Mouse (Mus musculus): ENCODE measurements around the gene Rps18. TPM values are rescaled to one million over a fixed set of nuclear protein-coding genes. Genes with fewer than 3 reads are reported as not detected.

Rps18 gene
- polyA plus RNA-seq, 1 experiment: 584 TPM

DNA sequence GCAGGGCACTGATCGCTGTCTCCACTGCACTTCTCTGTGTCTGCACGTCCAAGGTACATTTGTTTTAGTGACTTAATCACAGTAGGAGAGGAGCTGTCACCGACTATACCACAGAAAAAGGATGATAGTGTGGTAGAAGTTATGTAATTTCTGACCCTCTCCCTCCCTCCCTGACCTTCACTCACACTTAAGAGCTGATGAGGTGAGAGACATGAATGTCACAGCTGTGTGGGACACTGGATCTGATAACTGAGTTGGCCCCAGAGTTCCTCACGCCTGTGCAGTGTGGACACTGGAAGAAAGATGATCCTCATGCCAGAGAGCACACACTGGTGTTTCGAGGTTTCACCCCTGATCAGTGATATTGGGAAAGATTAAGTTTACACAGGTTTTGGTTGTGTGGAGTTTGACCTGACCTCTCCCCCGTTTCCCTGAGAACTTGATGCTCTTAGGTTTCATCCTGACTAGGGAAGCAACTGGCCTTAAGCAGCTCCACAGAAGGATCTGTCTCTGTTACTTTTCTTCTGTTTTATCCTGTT, 23.8 kb upstream of the Rps18 start:
- Histone ChIP-seq H3K4me1 (replicated peaks; ENCODE audit: control insufficient read depth, insufficient read depth, low read length) (peaks cover 28% of the 10 kb centered on the region), H3K27me3 (ENCODE audit: control insufficient read depth, insufficient read depth, low read length) (no peaks in the 10 kb centered on the region), H3K27ac (ENCODE audit: control insufficient read depth, insufficient read depth, low read length) (peak overlapping the region; percentile 69), H3K4me3 (ENCODE audit: control insufficient read depth, insufficient read depth, low read length) (no peak overlapping the region), H3K36me3 (ENCODE audit: control insufficient read depth, insufficient read depth, low read length) (no peaks in the 10 kb centered on the region)
- TF ChIP-seq POLR2A (IDR thresholded peaks at IDR 0.05; ENCODE audit: control insufficient read depth, extremely low read depth, insufficient read depth, low read length, poor library complexity) (no peak), CTCF (IDR thresholded peaks at IDR 0.05; ENCODE audit: borderline replicate concordance, control insufficient read depth, extremely low read depth, insufficient read depth, low read length, poor library complexity) (no peak)
- no peak for DNase-seq
- WGBS: 83% methylated on average over 6 of the region's 6 CpGs

DNA sequence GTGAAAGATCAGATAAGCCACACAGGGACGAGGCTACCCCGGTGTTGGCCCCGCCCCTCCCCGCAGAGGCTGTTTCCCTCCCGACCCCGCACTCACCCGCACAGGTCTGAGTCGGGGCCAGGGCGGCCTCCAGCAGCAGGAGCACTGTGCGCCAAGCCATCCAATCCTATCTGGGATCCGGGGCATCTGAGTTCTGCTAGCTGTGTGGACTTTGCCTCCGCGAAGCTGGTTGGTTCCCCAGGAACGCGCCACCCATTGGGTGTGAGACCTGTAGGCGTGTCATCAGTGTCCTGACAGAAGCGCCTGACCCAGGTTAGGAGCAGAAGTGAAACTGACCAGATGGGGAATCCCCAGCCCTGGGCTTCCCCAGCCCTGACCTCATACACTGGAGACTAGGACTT, 22.8 kb upstream of the Rps18 start:
- H3K27me3 ChIP-seq (ENCODE audit: control insufficient read depth, insufficient read depth, low read length): no peaks in the 10 kb centered on the region
- H3K36me3 ChIP-seq (ENCODE audit: control insufficient read depth, insufficient read depth, low read length): no peaks in the 10 kb centered on the region
- TF ChIP-seq CTCF (IDR thresholded peaks at IDR 0.05; ENCODE audit: borderline replicate concordance, control insufficient read depth, extremely low read depth, insufficient read depth, low read length, poor library complexity) (no peak), POLR2A (IDR thresholded peaks at IDR 0.05; ENCODE audit: control insufficient read depth, extremely low read depth, insufficient read depth, low read length, poor library complexity) (no peak)
- peak overlapping the region; percentile 69 for H3K27ac ChIP-seq (ENCODE audit: control insufficient read depth, insufficient read depth, low read length)
- 1% methylated on average over 17 of the region's 17 CpGs for WGBS
- peaks cover 28% of the 10 kb centered on the region for H3K4me1 ChIP-seq (replicated peaks; ENCODE audit: control insufficient read depth, insufficient read depth, low read length)
- DNase-seq: peak; percentile 51
- peak overlapping the region; percentile 58 for H3K4me3 ChIP-seq (ENCODE audit: control insufficient read depth, insufficient read depth, low read length)

DNA sequence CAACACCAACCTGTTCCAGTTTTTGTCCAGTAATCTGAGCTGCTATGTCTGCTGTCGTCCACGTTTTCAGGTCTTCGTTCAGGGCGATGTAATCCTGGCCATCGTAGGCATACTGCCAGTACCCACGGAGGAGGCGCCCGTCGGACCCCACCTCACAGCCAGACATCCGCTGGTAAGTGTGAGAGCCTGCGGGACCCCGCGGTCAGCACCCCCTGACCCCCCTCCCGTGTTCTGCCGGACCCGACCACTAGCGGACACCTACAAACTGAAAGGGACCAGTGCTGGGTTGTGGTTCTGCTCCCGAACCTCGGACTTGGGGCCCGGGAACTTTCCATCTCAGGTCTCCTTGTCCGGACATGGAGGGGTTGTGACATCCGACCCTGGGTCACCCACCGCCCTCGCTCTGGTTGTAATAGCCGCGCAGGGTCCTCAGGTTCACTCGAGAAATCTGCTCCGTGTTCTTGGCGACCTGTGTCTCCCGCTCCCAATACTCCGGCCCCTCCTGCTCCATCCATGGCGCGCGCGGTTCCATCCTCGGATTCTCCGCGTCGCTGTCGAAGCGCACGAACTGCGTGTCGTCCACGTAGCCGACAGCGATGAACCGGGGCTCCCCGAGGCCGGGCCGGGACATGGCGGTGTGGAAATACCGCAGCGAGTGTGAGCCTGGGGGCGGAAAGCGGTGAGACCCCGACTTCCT, 22.2 kb upstream of the Rps18 start:
- H3K36me3 ChIP-seq (ENCODE audit: control insufficient read depth, insufficient read depth, low read length): no peaks in the 10 kb centered on the region
- H3K4me3 ChIP-seq (ENCODE audit: control insufficient read depth, insufficient read depth, low read length): peak overlapping the region; percentile 58
- no peak for DNase-seq
- WGBS: 10% methylated on average over 57 of the region's 57 CpGs
- H3K27me3 ChIP-seq (ENCODE audit: control insufficient read depth, insufficient read depth, low read length): no peaks in the 10 kb centered on the region
- TF ChIP-seq POLR2A (IDR thresholded peaks at IDR 0.05; ENCODE audit: control insufficient read depth, extremely low read depth, insufficient read depth, low read length, poor library complexity): no peak
- 0 out of 2 replicates have a peak, but pooled peaks have one; percentile 11 for TF ChIP-seq CTCF (IDR thresholded peaks at IDR 0.05; ENCODE audit: borderline replicate concordance, control insufficient read depth, extremely low read depth, insufficient read depth, low read length, poor library complexity)
- H3K27ac ChIP-seq (ENCODE audit: control insufficient read depth, insufficient read depth, low read length): no peak overlapping the region
- peaks cover 28% of the 10 kb centered on the region for H3K4me1 ChIP-seq (replicated peaks; ENCODE audit: control insufficient read depth, insufficient read depth, low read length)

DNA sequence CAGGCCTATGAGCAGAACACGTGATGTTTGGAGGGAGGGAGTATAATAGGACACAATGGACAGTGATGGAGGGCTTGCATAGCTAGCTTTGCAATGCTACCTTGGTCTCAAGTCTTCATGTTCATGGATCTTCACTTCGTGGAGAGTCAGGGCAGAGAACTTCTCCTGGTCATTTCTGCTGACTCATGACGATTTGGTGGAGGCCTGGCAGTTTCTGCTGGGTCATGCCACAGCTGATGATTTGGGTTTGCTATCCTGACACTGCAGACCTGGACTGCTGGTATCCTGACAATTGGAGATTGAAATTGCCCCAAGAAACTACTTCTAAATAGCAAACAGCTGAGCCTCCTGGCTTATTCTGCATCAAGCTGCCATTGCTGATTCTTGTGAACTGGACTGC, 17.8 kb upstream of the Rps18 start:
- WGBS: 78% methylated on average over 3 of the region's 3 CpGs
- no peak for DNase-seq
- Histone ChIP-seq H3K36me3 (ENCODE audit: control insufficient read depth, insufficient read depth, low read length) (no peaks in the 10 kb centered on the region), H3K27ac (ENCODE audit: control insufficient read depth, insufficient read depth, low read length) (no peak overlapping the region), H3K27me3 (ENCODE audit: control insufficient read depth, insufficient read depth, low read length) (no peaks in the 10 kb centered on the region), H3K4me3 (ENCODE audit: control insufficient read depth, insufficient read depth, low read length) (no peak overlapping the region), H3K4me1 (replicated peaks; ENCODE audit: control insufficient read depth, insufficient read depth, low read length) (peaks cover 8% of the 10 kb centered on the region)
- TF ChIP-seq CTCF (IDR thresholded peaks at IDR 0.05; ENCODE audit: borderline replicate concordance, control insufficient read depth, extremely low read depth, insufficient read depth, low read length, poor library complexity) (no peak), POLR2A (IDR thresholded peaks at IDR 0.05; ENCODE audit: control insufficient read depth, extremely low read depth, insufficient read depth, low read length, poor library complexity) (no peak)

DNA sequence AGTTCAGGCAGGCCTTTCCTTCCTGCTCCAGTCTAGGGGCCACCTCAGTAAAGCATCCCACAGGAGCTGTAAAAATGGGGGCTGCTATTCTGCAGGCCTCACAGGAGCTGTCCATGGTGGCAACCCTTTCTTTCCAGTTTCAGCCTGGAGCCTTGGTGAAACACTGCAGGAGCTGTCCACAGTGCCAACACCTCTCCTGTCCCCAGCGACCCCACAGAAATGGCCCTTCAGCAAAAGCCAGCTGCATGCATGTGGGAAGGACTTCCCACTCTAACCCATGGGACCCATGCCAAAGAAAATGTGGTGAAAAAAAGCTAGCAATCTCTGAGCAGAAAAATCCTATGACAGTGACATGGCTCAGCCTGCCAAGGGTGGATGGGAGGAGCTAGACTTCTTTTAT, 16.9 kb upstream of the Rps18 start:
- H3K4me1 ChIP-seq (replicated peaks; ENCODE audit: control insufficient read depth, insufficient read depth, low read length): peaks cover 2% of the 10 kb centered on the region
- WGBS: 41% methylated on average over 1 of the region's 1 CpGs

DNA sequence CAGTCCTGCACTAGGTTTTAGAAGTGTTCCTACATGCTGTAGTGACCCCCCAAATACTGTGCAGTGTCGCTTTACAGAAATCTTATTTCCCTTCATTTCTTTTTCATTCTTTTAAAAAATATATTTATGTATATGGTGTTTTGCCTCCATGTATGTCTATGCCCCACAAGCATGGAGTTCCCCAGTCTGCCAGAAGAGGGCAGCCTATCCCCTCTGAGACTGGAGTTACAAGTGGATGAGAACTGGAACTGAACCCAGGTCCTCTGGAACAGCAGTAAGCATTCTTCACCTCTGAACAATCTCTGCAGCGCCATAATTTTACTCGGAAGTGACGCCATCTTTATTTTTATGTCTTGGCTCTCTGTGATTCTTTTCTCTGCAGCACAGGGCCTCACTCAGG, 13.6 kb upstream of the Rps18 start:
- DNase-seq: no peak
- H3K27me3 ChIP-seq (ENCODE audit: control insufficient read depth, insufficient read depth, low read length): no peaks in the 10 kb centered on the region
- no peak for TF ChIP-seq POLR2A (IDR thresholded peaks at IDR 0.05; ENCODE audit: control insufficient read depth, extremely low read depth, insufficient read depth, low read length, poor library complexity)
- no peak for TF ChIP-seq CTCF (IDR thresholded peaks at IDR 0.05; ENCODE audit: borderline replicate concordance, control insufficient read depth, extremely low read depth, insufficient read depth, low read length, poor library complexity)
- H3K36me3 ChIP-seq (ENCODE audit: control insufficient read depth, insufficient read depth, low read length): peaks cover 11% of the 10 kb centered on the region
- no peaks in the 10 kb centered on the region for H3K4me1 ChIP-seq (replicated peaks; ENCODE audit: control insufficient read depth, insufficient read depth, low read length)
- H3K27ac ChIP-seq (ENCODE audit: control insufficient read depth, insufficient read depth, low read length): no peak overlapping the region
- H3K4me3 ChIP-seq (ENCODE audit: control insufficient read depth, insufficient read depth, low read length): no peak overlapping the region
- 89% methylated on average over 4 of the region's 4 CpGs for WGBS

More for the DNA sequence above, 16.9 kb upstream of the Rps18 start:
- H3K4me3 ChIP-seq (ENCODE audit: control insufficient read depth, insufficient read depth, low read length): no peak overlapping the region
- TF ChIP-seq CTCF (IDR thresholded peaks at IDR 0.05; ENCODE audit: borderline replicate concordance, control insufficient read depth, extremely low read depth, insufficient read depth, low read length, poor library complexity): no peak
- no peak for TF ChIP-seq POLR2A (IDR thresholded peaks at IDR 0.05; ENCODE audit: control insufficient read depth, extremely low read depth, insufficient read depth, low read length, poor library complexity)
- no peak for DNase-seq
- no peaks in the 10 kb centered on the region for H3K27me3 ChIP-seq (ENCODE audit: control insufficient read depth, insufficient read depth, low read length)
- no peak overlapping the region for H3K27ac ChIP-seq (ENCODE audit: control insufficient read depth, insufficient read depth, low read length)
- H3K36me3 ChIP-seq (ENCODE audit: control insufficient read depth, insufficient read depth, low read length): no peaks in the 10 kb centered on the region
